Mouse (Mus musculus): ENCODE results near the gene Cx3cr1.

DNA sequence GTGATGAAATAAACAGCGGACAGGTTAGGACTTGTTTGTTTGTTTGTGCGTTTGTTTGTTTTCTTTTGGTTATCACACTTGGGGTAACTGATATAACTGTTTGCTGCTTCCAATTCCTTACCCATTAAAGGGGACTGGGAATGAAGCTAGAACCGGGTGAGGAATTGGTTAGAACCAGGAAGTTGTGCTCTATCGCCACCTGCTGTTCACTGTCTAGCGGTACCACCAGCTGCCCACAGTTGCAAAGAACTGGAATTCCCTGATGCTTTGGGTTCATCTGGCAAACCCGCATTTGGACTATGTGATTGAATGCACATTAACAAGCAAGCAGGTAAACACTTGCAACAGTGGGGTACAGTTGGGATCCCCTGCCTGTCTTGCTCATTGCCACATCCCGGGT is 29.0 kb upstream of the Cx3cr1 start:
- TF ChIP-seq CTCF (IDR thresholded peaks at IDR 0.05; ENCODE audit: low read depth, low read length) (peak; percentile 40; the same call in 1 of the 2 replicates), POLR2A (IDR thresholded peaks at IDR 0.05; ENCODE audit: borderline replicate concordance, low read depth, low read length) (no peak)

Measured in bone marrow macrophage, adult 2 months (primary cell).